Mouse (Mus musculus) neural tube, embryonic 15.5 days (tissue): ENCODE data around the gene P3h4. TPM values are rescaled to one million over a fixed set of nuclear protein-coding genes. Genes with fewer than 3 reads are reported as not detected.
"Not testable (repeated sequence)": the region's sequence is repeated elsewhere in the genome, so short reads cannot be mapped to it uniquely, and the experiment has no call there.

Source experiments
- ATAC-seq: fragments of 200-750 bp; cut with Nextera tagmentation; 2 replicates; pipeline ENCODE4 v1.8.0; 2017; ENCODE audit warnings: mild to moderate bottlenecking, moderate TSS enrichment, moderate library complexity; ENCODE audit not compliant: low FRiP score
- H3K27ac ChIP-seq: fragments of 300-500 bp; sonication (generic); replicated peaks from 2 replicates; pipeline ENCODE4 v1.5.1; 2015; ENCODE audit warnings: mild to moderate bottlenecking, inconsistent platforms
- H3K27me3 ChIP-seq: fragments of 300-500 bp; sonication (generic); replicated peaks from 2 replicates; pipeline ENCODE4 v1.6.1; 2015; ENCODE audit warnings: inconsistent platforms
- H3K36me3 ChIP-seq: fragments of 300-500 bp; sonication (generic); 2 replicates; pipeline ENCODE4 v1.6.1; 2015; ENCODE audit warnings: inconsistent platforms
- H3K4me1 ChIP-seq: fragments of 300-500 bp; sonication (generic); 2 replicates; pipeline ENCODE4 v1.6.1; 2015; ENCODE audit warnings: inconsistent platforms
- H3K4me2 ChIP-seq: fragments of 300-500 bp; sonication (generic); 2 replicates; pipeline ENCODE4 v1.6.1; 2015; ENCODE audit warnings: inconsistent platforms, mild to moderate bottlenecking, moderate library complexity
- H3K4me3 ChIP-seq: fragments of 300-500 bp; sonication (generic); replicated peaks from 2 replicates; pipeline ENCODE4 v1.5.1; 2015; ENCODE audit warnings: mild to moderate bottlenecking, inconsistent platforms
- H3K9ac ChIP-seq: fragments of 300-500 bp; sonication (generic); replicated peaks from 2 replicates; pipeline ENCODE4 v1.6.1; 2015; ENCODE audit warnings: mild to moderate bottlenecking, inconsistent platforms
- H3K9me3 ChIP-seq: fragments of 300-500 bp; sonication (generic); replicated peaks from 2 replicates; pipeline ENCODE4 v1.6.1; 2016; ENCODE audit warnings: inconsistent platforms
- WGBS: fragments of 180-500 bp; shearing (Covaris S2); methylation state at CpG from one replicate; pipeline ENCODE4 v1.1.7; 2015; ENCODE audit warnings: mixed read lengths; 5-methylcytosine and 5-hydroxymethylcytosine counted together
- microRNA-seq: library from miRNA; unstranded; fragments of <30 nt; microRNA quantifications from one replicate; pipeline ENCODE4, GENCODE M21; 2017
- polyA plus RNA-seq: library from polyadenylated mRNA; unstranded; fragments of >200 nt; fragmentation: Nextera tagmentation; extraction: Ambion mirVana; gene quantifications from 2 replicates; pipeline ENCODE4 v1.2.1, GENCODE M21; 2015

P3h4 gene
- polyA plus RNA-seq, 1 experiment from 2014 or later = 24.4 TPM

DNA sequence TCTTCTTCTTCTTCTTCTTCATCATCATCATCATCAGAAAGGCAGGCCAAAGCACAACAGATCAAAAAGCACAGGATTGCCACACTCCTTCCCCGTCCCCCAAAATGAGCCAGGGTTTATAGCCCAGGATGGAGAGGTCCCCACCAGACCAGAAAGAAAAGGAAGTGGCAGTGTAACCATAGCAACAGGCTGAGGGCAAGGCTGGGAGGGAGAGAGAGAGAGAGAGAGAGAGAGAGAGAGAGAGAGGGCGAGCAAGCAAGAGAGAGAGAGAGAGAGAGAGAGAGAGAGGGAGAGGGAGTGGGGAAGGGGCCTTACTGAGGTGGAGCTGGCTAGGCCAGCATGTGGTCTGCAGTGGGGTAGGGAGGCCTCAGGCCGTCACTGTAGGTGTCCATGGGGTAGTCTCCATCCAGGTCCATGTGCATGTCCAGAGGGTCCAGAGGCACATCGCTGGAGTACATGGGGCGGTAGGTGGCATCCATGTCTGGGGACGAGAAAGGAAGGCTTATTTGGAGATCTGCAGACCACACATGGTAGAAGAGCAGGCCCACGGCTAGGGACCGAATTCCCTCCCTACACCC, 42.6 kb downstream of the P3h4 start:
- Histone ChIP-seq H3K9ac (no peak overlapping the region), H3K36me3 (peaks cover 44% of the 10 kb centered on the region), H3K27ac (no peak overlapping the region), H3K4me3 (no peak overlapping the region), H3K9me3 (no peaks in the 10 kb centered on the region), H3K4me1 (no peaks in the 10 kb centered on the region), H3K27me3 (no peaks in the 10 kb centered on the region), H3K4me2 (no peak overlapping the region)
- 66% methylated on average over 7 of the region's 8 CpGs for WGBS
- ATAC-seq = no peak

DNA sequence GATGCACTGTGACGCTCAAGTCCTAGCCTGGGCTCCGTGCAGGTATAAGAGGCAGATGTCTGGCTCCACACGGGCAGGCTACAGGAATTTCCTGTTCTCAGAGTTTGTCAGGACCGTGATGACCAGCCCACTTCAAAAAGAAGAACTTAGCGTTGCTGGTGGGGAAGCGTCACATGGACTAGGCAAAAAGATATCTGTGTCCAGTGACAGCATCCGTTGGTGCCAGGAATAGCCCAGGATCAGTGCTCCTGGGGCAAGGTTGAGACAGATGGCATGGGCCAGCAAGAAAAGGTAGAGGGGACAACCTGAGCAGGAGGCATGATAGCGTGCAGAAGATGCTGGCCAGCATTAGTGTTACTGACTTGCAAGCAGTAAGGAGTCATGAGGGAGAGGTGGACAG, 44.8 kb downstream of the P3h4 start:
- no peaks in the 10 kb centered on the region for H3K9me3 ChIP-seq
- no peak overlapping the region for H3K27ac ChIP-seq
- H3K4me1 ChIP-seq = no peaks in the 10 kb centered on the region
- no peak for ATAC-seq
- no peak overlapping the region for H3K9ac ChIP-seq
- no peak overlapping the region for H3K4me3 ChIP-seq
- H3K4me2 ChIP-seq = no peak overlapping the region
- peaks cover 28% of the 10 kb centered on the region for H3K36me3 ChIP-seq
- 88% methylated on average over 8 of the region's 8 CpGs for WGBS
- no peaks in the 10 kb centered on the region for H3K27me3 ChIP-seq

- Histone ChIP-seq H3K9ac (no peak overlapping the region), H3K4me1 (no peaks in the 10 kb centered on the region), H3K9me3 (no peaks in the 10 kb centered on the region), H3K27me3 (no peaks in the 10 kb centered on the region), H3K4me2 (no peak overlapping the region), H3K4me3 (no peak overlapping the region), H3K36me3 (peaks cover 25% of the 10 kb centered on the region), H3K27ac (no peak overlapping the region)
- WGBS = 67% methylated on average over 7 of the region's 7 CpGs
- ATAC-seq = no peak
Observed at GRCm38 (mm10) chr11:100369145-100369544, 45.5 kb downstream of the P3h4 start.

GRCm38 (mm10) chr11:100362979-100363562, 51.6 kb downstream of the P3h4 start:
- H3K27me3 ChIP-seq = peaks cover 18% of the 10 kb centered on the region; the same call in 1 of the 2 replicates
- H3K27ac ChIP-seq = peak overlapping the region; percentile 30
- no peak overlapping the region for H3K4me3 ChIP-seq
- 22% methylated on average over 12 of the region's 12 CpGs for WGBS
- no peaks in the 10 kb centered on the region for H3K9me3 ChIP-seq
- peaks cover 9% of the 10 kb centered on the region for H3K4me1 ChIP-seq
- no peaks in the 10 kb centered on the region for H3K36me3 ChIP-seq
- no peak overlapping the region for H3K4me2 ChIP-seq
- peak; percentile 29; the same call in 1 of the 2 replicates for ATAC-seq
- no peak overlapping the region for H3K9ac ChIP-seq

DNA sequence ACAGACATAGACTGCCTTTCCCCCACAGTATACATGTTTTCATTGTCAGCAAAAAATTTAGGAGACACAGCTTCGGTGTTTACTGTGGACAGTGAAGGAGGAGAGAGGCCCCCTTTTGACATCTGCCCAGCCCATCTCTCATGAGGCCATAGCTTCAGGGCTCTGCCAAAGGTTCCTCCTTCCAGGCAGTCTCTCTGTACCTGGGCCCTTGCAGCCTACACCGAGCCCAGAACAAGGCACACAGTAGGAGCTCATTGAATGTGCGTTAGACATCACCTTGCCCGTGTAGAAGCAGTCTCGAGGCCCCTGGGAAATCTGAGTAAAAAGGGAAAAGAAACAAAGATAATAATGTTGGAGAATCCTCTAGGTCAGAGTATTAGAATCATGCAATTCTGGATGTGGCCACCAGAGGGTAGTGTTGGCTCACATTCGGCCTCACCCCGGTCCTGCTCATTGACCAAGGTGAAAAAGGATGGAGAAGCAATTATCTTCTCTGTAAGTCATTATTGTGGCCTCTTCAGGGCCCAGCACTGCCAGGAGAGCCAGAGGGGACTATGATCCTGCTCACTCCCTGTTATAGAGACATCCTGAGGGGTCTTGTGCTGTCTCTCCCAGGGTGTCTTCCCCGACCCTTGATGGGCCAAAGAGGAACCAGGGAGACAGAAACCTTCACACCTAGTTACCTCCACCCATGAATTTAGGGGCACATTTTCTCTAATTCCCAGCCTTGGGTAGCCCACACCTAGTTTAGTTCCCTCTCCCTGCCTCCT, 52.2 kb downstream of the P3h4 start:
- Histone ChIP-seq H3K4me1 (peaks cover 9% of the 10 kb centered on the region), H3K36me3 (no peaks in the 10 kb centered on the region), H3K27me3 (peaks cover 18% of the 10 kb centered on the region; the same call in 1 of the 2 replicates), H3K4me3 (no peak overlapping the region), H3K9ac (no peak overlapping the region), H3K4me2 (no peak overlapping the region), H3K27ac (peak overlapping the region; percentile 30), H3K9me3 (no peaks in the 10 kb centered on the region)
- WGBS = 13% methylated on average over 8 of the region's 8 CpGs
- peak; percentile 51 for ATAC-seq

- H3K4me2 ChIP-seq, ATAC-seq, H3K36me3 ChIP-seq, H3K9ac ChIP-seq, H3K27ac ChIP-seq, H3K4me3 ChIP-seq, H3K4me1 ChIP-seq, H3K9me3 ChIP-seq: not testable (repeated sequence)
- peaks cover 18% of the 10 kb centered on the region; the same call in 1 of the 2 replicates for H3K27me3 ChIP-seq
- no CpG with 5 or more reads among the region's 13 CpGs for WGBS
Observed at GRCm38 (mm10) chr11:100361059-100361458, 53.6 kb downstream of the P3h4 start.

DNA sequence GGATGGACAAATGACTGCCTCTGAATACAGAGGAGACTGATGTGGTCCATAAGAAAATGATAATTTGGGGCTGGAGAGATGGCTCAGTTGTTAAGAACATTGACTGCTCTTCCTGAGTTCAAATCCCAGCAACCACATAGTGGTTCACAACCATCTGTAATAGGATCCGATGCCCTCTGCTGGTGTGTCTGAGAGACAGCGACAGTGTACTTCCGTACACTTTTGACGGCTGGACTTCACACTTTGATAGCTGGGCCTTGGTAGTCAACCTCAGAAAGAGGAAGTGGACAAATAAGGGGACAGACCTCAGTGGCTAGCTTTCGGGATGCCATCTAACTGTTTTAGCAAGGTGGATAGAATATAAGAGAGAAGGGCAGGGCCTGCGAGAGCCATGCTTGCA, 54.5 kb downstream of the P3h4 start:
- no peak for ATAC-seq
- Histone ChIP-seq H3K4me3 (no peak overlapping the region), H3K9me3 (no peaks in the 10 kb centered on the region), H3K4me1 (peaks cover 10% of the 10 kb centered on the region), H3K9ac (no peak overlapping the region), H3K27ac (no peak overlapping the region), H3K36me3 (no peaks in the 10 kb centered on the region), H3K4me2 (no peak overlapping the region), H3K27me3 (peaks cover 18% of the 10 kb centered on the region; the same call in 1 of the 2 replicates)
- 85% methylated on average over 6 of the region's 6 CpGs for WGBS

Small RNA genes lying within 50 kb of the gene (microRNA-seq; reads per million reads assigned to microRNA genes)
- gene Gm27374 = not detected

Other genes starting within 250 kb of the P3h4 start
- gene Krt9, start 221.6 kb downstream of the P3h4 start, polyA plus RNA-seq = 0.06 and 0.08 TPM in 2 replicates
- 1.7 and 6.3 TPM in 2 replicates for gene Krt14, start 207.3 kb downstream of the P3h4 start, polyA plus RNA-seq
- gene Krt16, start 165.9 kb downstream of the P3h4 start, polyA plus RNA-seq = 0.27 TPM in 1 of 2 replicates, not detected in the other
- 0.73 and 63.9 TPM in 2 replicates for gene Krt17, start 153.8 kb downstream of the P3h4 start, polyA plus RNA-seq
- not detected in 2 replicates for gene Krt42, start 145.0 kb downstream of the P3h4 start, polyA plus RNA-seq
- 1,270 and 1,336 TPM in 2 replicates for gene Eif1, start 95.0 kb downstream of the P3h4 start, polyA plus RNA-seq
- gene Gast, start 80.4 kb downstream of the P3h4 start, polyA plus RNA-seq = 0.75 TPM in 1 of 2 replicates, not detected in the other
- 233 and 264 TPM in 2 replicates for gene Hap1, start 58.7 kb downstream of the P3h4 start, polyA plus RNA-seq
- gene Jup, start 17.1 kb downstream of the P3h4 start, polyA plus RNA-seq = 58.2 and 74.6 TPM in 2 replicates
- gene Fkbp10, start 861 bp upstream of the P3h4 start, polyA plus RNA-seq = 29.8 and 38.9 TPM in 2 replicates
- 118 and 121 TPM in 2 replicates for gene Nt5c3b, start 27.0 kb upstream of the P3h4 start, polyA plus RNA-seq
- gene Klhl10, start 27.1 kb upstream of the P3h4 start, polyA plus RNA-seq = 0.83 and 0.84 TPM in 2 replicates
- 9.1 and 10.1 TPM in 2 replicates for gene Klhl11, start 57.9 kb upstream of the P3h4 start, polyA plus RNA-seq
- 213 and 218 TPM in 2 replicates for gene Acly, start 113.2 kb upstream of the P3h4 start, polyA plus RNA-seq
- gene Ttc25, start 130.8 kb upstream of the P3h4 start, polyA plus RNA-seq = 1.2 and 2.1 TPM in 2 replicates
- 62.0 and 74.6 TPM in 2 replicates for gene Cnp, start 160.1 kb upstream of the P3h4 start, polyA plus RNA-seq
- 90.1 and 96.3 TPM in 2 replicates for gene Nkiras2, start 204.4 kb upstream of the P3h4 start, polyA plus RNA-seq
- gene Dnajc7, start 205.3 kb upstream of the P3h4 start, polyA plus RNA-seq = 287 and 298 TPM in 2 replicates